Mouse (Mus musculus) heart, postnatal 0 days (tissue): ENCODE data around the gene Tmem144. TPM values are rescaled to one million over a fixed set of nuclear protein-coding genes. Genes with fewer than 3 reads are reported as not detected.

Source experiments
- ATAC-seq: fragments of 200-750 bp; cut with Nextera tagmentation; 2 replicates; pipeline ENCODE4 v1.8.0; 2017; ENCODE audit warnings: low read depth, moderate number of reproducible peaks, moderate library complexity; ENCODE audit not compliant: insufficient read depth
- DNase-seq: peaks from one replicate; pipeline ENCODE4 v3.0.0-alpha.2; 2016; ENCODE audit warnings: low spot score
- H3K27ac ChIP-seq: fragments of 300-500 bp; sonication (generic); 2 replicates; pipeline ENCODE4 v1.5.1; 2014; ENCODE audit warnings: low read depth, mild to moderate bottlenecking
- H3K27me3 ChIP-seq: fragments of 300-500 bp; sonication (generic); 2 replicates; pipeline ENCODE4 v1.6.1; 2014; ENCODE audit warnings: low read length, mixed read lengths; ENCODE audit not compliant: control insufficient read depth, insufficient read depth
- H3K36me3 ChIP-seq: fragments of 300-500 bp; sonication (generic); replicated peaks from 2 replicates; pipeline ENCODE4 v1.6.1; 2014; ENCODE audit warnings: low read length, mixed read lengths; ENCODE audit not compliant: control insufficient read depth, insufficient read depth
- H3K4me1 ChIP-seq: fragments of 300-500 bp; sonication (generic); 2 replicates; pipeline ENCODE4 v1.6.1; 2014; ENCODE audit warnings: antibody characterized with exemption; ENCODE audit not compliant: control insufficient read depth, insufficient read depth
- H3K4me2 ChIP-seq: fragments of 300-500 bp; sonication (generic); 2 replicates; pipeline ENCODE4 v1.6.1; 2014; ENCODE audit warnings: low read depth, mild to moderate bottlenecking, low read length, moderate library complexity
- H3K4me3 ChIP-seq: fragments of 300-500 bp; sonication (generic); 2 replicates; pipeline ENCODE4 v1.5.1; 2014; ENCODE audit warnings: low read depth, low read length
- H3K9ac ChIP-seq: fragments of 300-500 bp; sonication (generic); replicated peaks from 2 replicates; pipeline ENCODE4 v1.6.1; 2014; ENCODE audit warnings: low read depth, low read length, mixed read lengths
- H3K9me3 ChIP-seq: fragments of 300-500 bp; sonication (generic); replicated peaks from 2 replicates; pipeline ENCODE4 v1.6.1; 2016; ENCODE audit warnings: low read length; ENCODE audit not compliant: control insufficient read depth
- CTCF ChIP-seq: IDR thresholded peaks from 2 replicates; pipeline ENCODE4 v1.5.1; 2016; ENCODE audit warnings: antibody characterized with exemption, control low read depth, low read depth
- EP300 ChIP-seq: IDR thresholded peaks from 2 replicates; pipeline ENCODE4 v1.6.1; 2016; ENCODE audit warnings: antibody characterized with exemption, low read depth
- WGBS: fragments of 180-500 bp; shearing (Covaris S2); extraction: QIAGEN DNeasy Blood & Tissue Kit; methylation state at CpG from one replicate; pipeline ENCODE4 v1.1.7; 2014; 5-methylcytosine and 5-hydroxymethylcytosine counted together
- polyA plus RNA-seq: library from polyadenylated mRNA; unstranded; fragments of >200 nt; fragmentation: Nextera tagmentation; extraction: Ambion mirVana; gene quantifications from 2 replicates; pipeline ENCODE4 v1.2.1, GENCODE M21; 2015
- total RNA-seq: library from RNA; depleted of rRNA; stranded (reverse); fragments of >200 nt; gene quantifications from 2 replicates; pipeline ENCODE4 v1.2.3, GENCODE M21; 2014; ENCODE audit warnings: low replicate concordance

Gene Tmem144
- total and polyA plus RNA-seq, 2 experiments from 2014 or later: 7.9 to 12.2 TPM

- TF ChIP-seq CTCF: no peak
- Histone ChIP-seq H3K27ac (no peak overlapping the region), H3K4me1 (no peaks in the 10 kb centered on the region), H3K4me2 (no peak overlapping the region), H3K27me3 (no peaks in the 10 kb centered on the region), H3K9me3 (no peaks in the 10 kb centered on the region), H3K9ac (no peak overlapping the region), H3K36me3 (0 out of 2 replicates have a peak, but pooled peaks cover 14% of the 10 kb centered on the region), H3K4me3 (no peak overlapping the region)
- ATAC-seq: no peak
- WGBS: 80% methylated on average over 14 of the region's 14 CpGs
- no peak for DNase-seq
Observed at GRCm38 (mm10) chr3:79818202-79818995, 34.2 kb downstream of the Tmem144 start.

DNA sequence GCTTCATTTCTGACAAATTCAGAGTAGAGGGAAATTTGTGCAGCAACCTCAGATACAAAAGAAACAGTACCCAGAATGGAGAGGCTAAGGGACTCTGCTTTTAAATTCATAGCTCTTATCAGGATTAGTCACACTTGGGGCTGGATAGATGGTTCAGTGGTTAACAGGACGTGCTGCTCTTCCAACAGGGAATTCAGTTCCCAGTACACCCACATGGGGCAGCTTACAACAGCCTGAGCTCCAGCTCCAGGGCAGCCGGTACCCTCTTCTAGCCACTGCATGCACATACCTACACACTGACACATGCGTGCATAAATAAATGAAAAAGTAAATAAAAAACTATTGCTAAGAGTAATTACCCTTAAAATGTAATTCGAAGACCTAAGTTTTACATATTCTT is 36.3 kb downstream of the Tmem144 start:
- Histone ChIP-seq H3K27ac (no peak overlapping the region), H3K36me3 (0 out of 2 replicates have a peak, but pooled peaks cover 9% of the 10 kb centered on the region), H3K4me2 (no peak overlapping the region), H3K4me1 (no peaks in the 10 kb centered on the region), H3K9ac (no peak overlapping the region), H3K4me3 (no peak overlapping the region), H3K27me3 (no peaks in the 10 kb centered on the region), H3K9me3 (no peaks in the 10 kb centered on the region)
- 65% methylated on average over 4 of the region's 4 CpGs for WGBS
- DNase-seq: no peak
- ATAC-seq: no peak
- no peak for TF ChIP-seq EP300
- TF ChIP-seq CTCF: no peak

DNA sequence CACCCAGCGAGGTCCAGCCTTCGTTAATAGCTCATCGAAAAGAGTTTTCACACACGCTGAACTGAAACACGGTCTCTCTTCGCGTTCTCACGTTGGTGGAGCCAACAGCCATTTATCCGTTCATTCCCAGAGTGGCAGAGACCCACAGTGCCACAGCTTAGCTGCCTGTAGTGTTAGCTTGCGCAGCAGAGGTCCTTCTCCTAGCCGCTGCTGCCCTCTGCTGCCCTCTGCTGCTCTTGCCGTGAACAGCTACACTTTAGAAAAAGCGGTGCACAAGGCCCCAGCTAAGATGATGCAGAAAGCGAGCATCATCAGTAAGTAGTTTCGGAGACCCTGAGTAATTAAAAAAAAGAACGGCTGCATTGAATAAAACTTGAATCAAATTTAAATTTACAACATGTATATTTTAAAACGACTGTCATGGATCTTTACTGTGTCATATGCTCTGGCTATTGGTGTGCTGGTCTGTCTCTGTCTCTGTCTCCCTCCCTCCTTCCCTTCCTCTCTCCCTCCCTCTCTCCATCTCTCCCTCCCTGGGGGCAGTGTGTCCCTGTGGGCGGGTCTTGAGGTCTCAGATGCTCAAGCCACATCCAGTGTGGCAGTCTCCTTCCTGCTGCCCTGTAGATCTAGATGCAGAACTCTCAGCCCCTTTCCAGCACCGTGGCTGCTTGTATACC is 38.6 kb downstream of the Tmem144 start:
- TF ChIP-seq EP300: no peak
- peak; percentile 88 for TF ChIP-seq CTCF
- no peaks in the 10 kb centered on the region for H3K9me3 ChIP-seq
- H3K36me3 ChIP-seq: 0 out of 2 replicates have a peak, but pooled peaks cover 6% of the 10 kb centered on the region
- no peak overlapping the region for H3K9ac ChIP-seq
- WGBS: 33% methylated on average over 19 of the region's 19 CpGs
- H3K4me1 ChIP-seq: no peaks in the 10 kb centered on the region
- H3K4me2 ChIP-seq: no peak overlapping the region
- no peak overlapping the region for H3K27ac ChIP-seq
- H3K4me3 ChIP-seq: no peak overlapping the region
- no peaks in the 10 kb centered on the region for H3K27me3 ChIP-seq
- ATAC-seq: peak; percentile 72; the same call in 1 of the 2 replicates
- peak; percentile 65 for DNase-seq

GRCm38 (mm10) chr3:79812042-79812441 is 40.5 kb downstream of the Tmem144 start:
- WGBS: 64% methylated on average over 2 of the region's 2 CpGs
- DNase-seq (no peak), ATAC-seq (no peak)
- Histone ChIP-seq H3K4me2 (no peak overlapping the region), H3K4me3 (no peak overlapping the region), H3K9me3 (no peaks in the 10 kb centered on the region), H3K36me3 (no peaks in the 10 kb centered on the region), H3K27ac (no peak overlapping the region), H3K9ac (no peak overlapping the region), H3K27me3 (no peaks in the 10 kb centered on the region), H3K4me1 (no peaks in the 10 kb centered on the region)
- no peak for TF ChIP-seq EP300
- no peak for TF ChIP-seq CTCF

DNA sequence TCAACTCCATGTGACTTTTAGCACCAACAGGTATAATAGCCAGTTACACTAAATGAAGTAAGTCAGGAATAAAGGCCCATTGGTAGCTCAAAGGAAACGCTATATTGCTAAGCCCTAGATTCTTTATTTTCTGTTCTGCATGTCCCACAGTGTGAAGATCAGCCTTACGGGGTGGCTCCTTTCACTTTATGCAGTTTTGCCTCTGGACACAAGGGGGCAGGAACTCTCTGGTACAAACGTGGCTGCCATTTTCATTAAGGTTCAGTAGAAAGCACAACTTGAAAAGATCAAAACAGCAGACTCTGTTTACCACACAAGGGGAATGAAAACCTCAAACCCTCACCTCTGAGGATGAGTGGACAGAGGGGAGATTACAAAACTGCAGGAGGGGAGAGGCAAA is 40.9 kb downstream of the Tmem144 start:
- H3K36me3 ChIP-seq: no peaks in the 10 kb centered on the region
- no peak overlapping the region for H3K9ac ChIP-seq
- no peak overlapping the region for H3K4me2 ChIP-seq
- DNase-seq: no peak
- H3K27me3 ChIP-seq: no peaks in the 10 kb centered on the region
- 56% methylated on average over 3 of the region's 3 CpGs for WGBS
- H3K9me3 ChIP-seq: no peaks in the 10 kb centered on the region
- no peak for TF ChIP-seq EP300
- TF ChIP-seq CTCF: peak; percentile 22
- no peak overlapping the region for H3K27ac ChIP-seq
- no peak for ATAC-seq
- no peak overlapping the region for H3K4me3 ChIP-seq
- H3K4me1 ChIP-seq: no peaks in the 10 kb centered on the region
